Mouse (Mus musculus) midbrain, postnatal 0 days (tissue): Measurements from ENCODE around the gene Tmem95. TPM values are rescaled to one million over a fixed set of nuclear protein-coding genes. Genes with fewer than 3 reads are reported as not detected.
A peak's percentile ranks its signal among the peaks of the same experiment; 100 is the strongest.
"Not testable (repeated sequence)": the region's sequence is repeated elsewhere in the genome, so short reads cannot be mapped to it uniquely, and the experiment has no call there.

Experiments used
- ATAC-seq: fragments of 200-750 bp; cut with Nextera tagmentation; 2 replicates; pipeline ENCODE4 v1.8.0; 2017; ENCODE audit warnings: moderate number of reproducible peaks, mild to moderate bottlenecking, moderate TSS enrichment, moderate library complexity; ENCODE audit not compliant: low FRiP score
- DNase-seq: peaks from one replicate; pipeline ENCODE4 v3.0.0-alpha.2; 2015; ENCODE audit warnings: low spot score
- H3K27ac ChIP-seq: fragments of 300-500 bp; sonication (generic); 2 replicates; pipeline ENCODE4 v1.5.1; 2014; ENCODE audit warnings: low read depth, mild to moderate bottlenecking, low read length, mixed read lengths
- H3K27me3 ChIP-seq: fragments of 300-500 bp; sonication (generic); 2 replicates; pipeline ENCODE4 v1.6.1; 2014; ENCODE audit warnings: low read length, control low read depth, mixed read lengths; ENCODE audit not compliant: insufficient read depth
- H3K36me3 ChIP-seq: fragments of 300-500 bp; sonication (generic); 2 replicates; pipeline ENCODE4 v1.6.1; 2014; ENCODE audit warnings: low read length, control low read depth, mixed read lengths; ENCODE audit not compliant: insufficient read depth
- H3K4me1 ChIP-seq: fragments of 300-500 bp; sonication (generic); 2 replicates; pipeline ENCODE4 v1.6.1; 2014; ENCODE audit warnings: mild to moderate bottlenecking, control low read depth, antibody characterized with exemption, low read length, mixed read lengths; ENCODE audit not compliant: insufficient read depth
- H3K4me2 ChIP-seq: fragments of 300-500 bp; sonication (generic); 2 replicates; pipeline ENCODE4 v1.6.1; 2014; ENCODE audit warnings: low read depth, mild to moderate bottlenecking, low read length, mixed read lengths; ENCODE audit not compliant: poor library complexity, severe bottlenecking
- H3K4me3 ChIP-seq: fragments of 300-500 bp; sonication (generic); 2 replicates; pipeline ENCODE4 v1.5.1; 2014; ENCODE audit warnings: low read depth, mild to moderate bottlenecking, low read length, moderate library complexity
- H3K9ac ChIP-seq: fragments of 300-500 bp; sonication (generic); replicated peaks from 2 replicates; pipeline ENCODE4 v1.6.1; 2014; ENCODE audit warnings: mild to moderate bottlenecking, low read length, moderate library complexity, mixed read lengths; ENCODE audit not compliant: poor library complexity, severe bottlenecking
- H3K9me3 ChIP-seq: fragments of 300-500 bp; sonication (generic); 2 replicates; pipeline ENCODE4 v1.6.1; 2016; ENCODE audit warnings: low read length, control low read depth
- CTCF ChIP-seq: IDR thresholded peaks from 2 replicates; pipeline ENCODE4 v1.5.1; 2016; ENCODE audit warnings: antibody characterized with exemption, mild to moderate bottlenecking
- WGBS: fragments of 180-500 bp; shearing (Covaris S2); extraction: QIAGEN DNeasy Blood & Tissue Kit; methylation state at CpG from one replicate; pipeline ENCODE4 v1.1.7; 2014; 5-methylcytosine and 5-hydroxymethylcytosine counted together
- polyA plus RNA-seq: library from polyadenylated mRNA; unstranded; fragments of >200 nt; fragmentation: Nextera tagmentation; extraction: Ambion mirVana; gene quantifications from 2 replicates; pipeline ENCODE4 v1.2.1, GENCODE M21; 2015
- total RNA-seq: library from RNA; depleted of rRNA; stranded (reverse); fragments of >200 nt; gene quantifications from 2 replicates; pipeline ENCODE4 v1.2.3, GENCODE M21; 2014

Gene Tmem95
- total and polyA plus RNA-seq, 2 experiments from 2014 or later = not detected

- peak overlapping the region; percentile 98 for H3K9ac ChIP-seq
- peak overlapping the region; percentile 88 for H3K4me3 ChIP-seq
- H3K27me3 ChIP-seq = no peaks in the 10 kb centered on the region
- ATAC-seq (no peak; the same call in 1 of the 2 replicates), DNase-seq (peak; percentile 15)
- H3K27ac ChIP-seq = peak overlapping the region; percentile 94
- H3K4me1 ChIP-seq = peaks cover 5% of the 10 kb centered on the region
- peaks cover 21% of the 10 kb centered on the region for H3K36me3 ChIP-seq
- WGBS = under 1% methylated on average over 48 of the region's 65 CpGs
- no peak for TF ChIP-seq CTCF
- H3K4me2 ChIP-seq = peak overlapping the region; percentile 98
- no peaks in the 10 kb centered on the region for H3K9me3 ChIP-seq
Measured at GRCm38 (mm10) chr11:69920266-69921031, 42.6 kb upstream of the Tmem95 start.

GRCm38 (mm10) chr11:69919661-69920265, 41.9 kb upstream of the Tmem95 start:
- H3K4me3 ChIP-seq = peak overlapping the region; percentile 88
- peak overlapping the region; percentile 94 for H3K27ac ChIP-seq
- H3K27me3 ChIP-seq = no peaks in the 10 kb centered on the region
- peak overlapping the region; percentile 98 for H3K9ac ChIP-seq
- WGBS = 2% methylated on average over 17 of the region's 17 CpGs
- peak overlapping the region; percentile 98 for H3K4me2 ChIP-seq
- peaks cover 27% of the 10 kb centered on the region for H3K36me3 ChIP-seq
- peak; percentile 73 for DNase-seq
- no peak for TF ChIP-seq CTCF
- no peaks in the 10 kb centered on the region for H3K9me3 ChIP-seq
- no peak for ATAC-seq
- H3K4me1 ChIP-seq = peaks cover 8% of the 10 kb centered on the region

GRCm38 (mm10) chr11:69919053-69919452, 41.2 kb upstream of the Tmem95 start:
- Histone ChIP-seq H3K27ac (no peak overlapping the region), H3K4me2 (peak overlapping the region; percentile 98), H3K4me1 (peaks cover 12% of the 10 kb centered on the region), H3K36me3 (peaks cover 27% of the 10 kb centered on the region), H3K9ac (peak overlapping the region; percentile 98; the same call in 1 of the 2 replicates), H3K27me3 (no peaks in the 10 kb centered on the region), H3K4me3 (peak overlapping the region; percentile 88; the same call in 1 of the 2 replicates), H3K9me3 (no peaks in the 10 kb centered on the region)
- no peak for ATAC-seq
- DNase-seq = no peak
- WGBS = 85% methylated on average over 9 of the region's 9 CpGs
- TF ChIP-seq CTCF = no peak

GRCm38 (mm10) chr11:69918118-69918517, 40.3 kb upstream of the Tmem95 start:
- Histone ChIP-seq H3K9me3 (no peaks in the 10 kb centered on the region), H3K4me2 (no peak overlapping the region), H3K27me3 (no peaks in the 10 kb centered on the region), H3K9ac (no peak overlapping the region), H3K36me3 (peaks cover 29% of the 10 kb centered on the region), H3K27ac (no peak overlapping the region), H3K4me3 (no peak overlapping the region), H3K4me1 (peaks cover 12% of the 10 kb centered on the region)
- 90% methylated on average over 5 of the region's 5 CpGs for WGBS
- DNase-seq (no peak), ATAC-seq (no peak)
- TF ChIP-seq CTCF = no peak

GRCm38 (mm10) chr11:69917379-69917948, 39.6 kb upstream of the Tmem95 start:
- Histone ChIP-seq H3K27me3 (no peaks in the 10 kb centered on the region), H3K4me1 (peaks cover 12% of the 10 kb centered on the region)
- TF ChIP-seq CTCF = no peak

GRCm38 (mm10) chr11:69916652-69917378, 39.0 kb upstream of the Tmem95 start:
- WGBS = 63% methylated on average over 6 of the region's 7 CpGs
- peaks cover 12% of the 10 kb centered on the region for H3K4me1 ChIP-seq

More at GRCm38 (mm10) chr11:69917379-69917948, 39.6 kb upstream of the Tmem95 start:
- H3K27ac ChIP-seq = no peak overlapping the region
- 90% methylated on average over 8 of the region's 8 CpGs for WGBS
- ATAC-seq (no peak), DNase-seq (no peak)
- peaks cover 36% of the 10 kb centered on the region for H3K36me3 ChIP-seq
- H3K9me3 ChIP-seq = no peaks in the 10 kb centered on the region
- no peak overlapping the region for H3K9ac ChIP-seq
- no peak overlapping the region for H3K4me2 ChIP-seq
- H3K4me3 ChIP-seq = no peak overlapping the region

More at GRCm38 (mm10) chr11:69916652-69917378, 39.0 kb upstream of the Tmem95 start:
- DNase-seq, ATAC-seq, H3K9ac ChIP-seq, H3K27me3 ChIP-seq, H3K27ac ChIP-seq, H3K4me3 ChIP-seq, H3K4me2 ChIP-seq, H3K9me3 ChIP-seq: not testable (repeated sequence)
- peaks cover 42% of the 10 kb centered on the region for H3K36me3 ChIP-seq
